Mouse (Mus musculus): ENCODE measurements around the gene Ccer2.
A peak's percentile ranks its signal among the peaks of the same experiment; 100 is the strongest.

Gene Ccer2

DNA sequence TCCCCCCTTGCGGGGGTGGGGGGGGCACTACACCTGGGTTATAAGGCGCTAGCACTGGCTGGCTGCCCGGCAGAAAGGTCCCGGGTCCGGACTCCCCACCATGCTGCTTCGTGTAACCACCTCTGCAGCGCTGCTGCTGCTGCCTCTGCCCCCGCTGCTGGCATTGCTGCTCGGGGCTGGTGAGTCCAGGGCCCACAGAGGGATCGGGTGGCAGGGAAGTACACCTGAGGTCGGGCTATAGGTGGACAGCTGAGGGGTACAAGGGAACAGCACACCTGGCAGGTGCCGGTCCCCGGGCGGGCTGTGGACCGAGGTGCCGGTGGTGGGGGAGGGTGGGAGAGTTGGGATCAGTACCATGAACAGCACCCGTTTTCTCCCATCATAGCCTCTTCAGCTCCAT lies at the start of gene Ccer2:
Gene Ccer2, plus strand, starts transcription at position 96 of the 400 bp plus-strand sequence.
- DNase-seq (ENCODE audit: low spot score): no peak

DNA sequence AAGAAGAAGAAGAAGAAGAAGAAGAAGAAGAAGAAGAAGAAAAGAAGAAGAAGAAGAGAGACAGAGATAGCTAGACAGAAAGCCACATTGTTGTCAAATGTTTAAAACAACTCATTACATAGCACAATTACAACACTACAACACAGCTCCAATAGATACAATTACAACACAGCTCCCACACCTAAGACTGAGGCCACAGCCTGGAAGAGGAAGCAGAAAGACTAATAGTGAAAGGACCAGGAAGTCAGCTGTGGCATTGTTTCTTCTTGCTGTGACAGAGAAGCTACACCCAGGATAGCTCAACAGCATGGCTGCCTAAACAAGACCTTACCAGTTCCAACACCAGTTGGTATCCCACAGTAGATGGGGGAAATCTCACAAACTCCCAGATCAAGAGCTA lies 46.5 kb upstream of the Ccer2 start:
- no peak for DNase-seq (ENCODE audit: low spot score)

DNA sequence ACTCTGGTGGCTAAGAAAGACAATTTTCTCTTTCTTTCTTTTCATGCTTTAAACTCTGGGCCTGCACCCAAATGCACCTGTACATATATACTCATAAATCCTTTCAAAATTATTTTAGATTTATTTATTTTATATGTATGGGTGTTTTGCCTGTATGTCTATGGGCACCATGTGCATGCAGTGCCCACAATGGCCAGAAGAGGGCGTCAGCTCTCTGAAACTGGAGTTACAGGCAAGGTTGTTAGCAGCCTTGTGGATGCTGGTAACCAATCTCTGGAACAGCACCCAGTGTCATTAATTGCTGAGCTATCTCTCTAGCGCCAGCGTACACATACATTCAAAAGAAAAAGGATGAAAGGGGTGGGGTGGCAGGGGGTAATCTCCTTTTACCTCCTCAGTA lies 45.0 kb upstream of the Ccer2 start:
- no peak for DNase-seq (ENCODE audit: low spot score)

DNA sequence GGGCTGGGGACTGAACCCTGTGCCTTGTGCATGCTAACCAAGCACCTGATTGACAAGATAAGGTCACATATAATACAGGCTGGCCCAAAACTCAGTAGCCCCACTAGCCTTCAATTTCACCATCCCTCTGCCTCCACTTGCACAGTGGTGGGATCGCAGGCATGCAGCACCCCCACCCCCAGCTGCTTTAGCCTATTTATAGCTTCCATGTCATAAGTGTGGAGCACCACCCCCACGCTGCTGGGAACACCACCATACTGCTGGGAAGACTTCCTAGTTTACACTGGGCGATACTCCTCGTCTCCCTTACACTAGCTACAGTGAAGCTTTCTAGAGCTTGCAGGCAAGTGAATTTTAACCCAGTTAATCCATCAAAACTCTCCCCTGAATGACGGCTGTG lies 41.3 kb upstream of the Ccer2 start:
- DNase-seq (ENCODE audit: low spot score): no peak

DNA sequence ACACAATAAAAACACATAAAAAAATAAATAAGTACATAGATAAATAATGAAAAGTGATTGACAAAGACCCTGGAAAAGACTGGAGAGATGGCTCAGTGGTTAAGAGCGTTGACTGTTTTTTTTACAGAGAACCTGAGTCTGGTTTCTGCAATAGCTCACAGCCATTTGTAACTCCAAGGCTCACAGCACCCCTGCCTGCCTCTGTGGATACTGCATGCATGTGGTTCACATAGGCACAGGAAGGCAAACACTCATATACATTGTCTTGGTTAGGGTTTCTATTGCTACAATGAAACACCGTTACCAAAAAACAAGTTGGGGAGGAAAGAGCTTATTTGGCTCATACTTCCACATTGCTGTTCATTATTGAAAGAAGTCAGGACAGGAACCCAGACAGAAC lies 40.4 kb upstream of the Ccer2 start:
- no peak for DNase-seq (ENCODE audit: low spot score)

DNA sequence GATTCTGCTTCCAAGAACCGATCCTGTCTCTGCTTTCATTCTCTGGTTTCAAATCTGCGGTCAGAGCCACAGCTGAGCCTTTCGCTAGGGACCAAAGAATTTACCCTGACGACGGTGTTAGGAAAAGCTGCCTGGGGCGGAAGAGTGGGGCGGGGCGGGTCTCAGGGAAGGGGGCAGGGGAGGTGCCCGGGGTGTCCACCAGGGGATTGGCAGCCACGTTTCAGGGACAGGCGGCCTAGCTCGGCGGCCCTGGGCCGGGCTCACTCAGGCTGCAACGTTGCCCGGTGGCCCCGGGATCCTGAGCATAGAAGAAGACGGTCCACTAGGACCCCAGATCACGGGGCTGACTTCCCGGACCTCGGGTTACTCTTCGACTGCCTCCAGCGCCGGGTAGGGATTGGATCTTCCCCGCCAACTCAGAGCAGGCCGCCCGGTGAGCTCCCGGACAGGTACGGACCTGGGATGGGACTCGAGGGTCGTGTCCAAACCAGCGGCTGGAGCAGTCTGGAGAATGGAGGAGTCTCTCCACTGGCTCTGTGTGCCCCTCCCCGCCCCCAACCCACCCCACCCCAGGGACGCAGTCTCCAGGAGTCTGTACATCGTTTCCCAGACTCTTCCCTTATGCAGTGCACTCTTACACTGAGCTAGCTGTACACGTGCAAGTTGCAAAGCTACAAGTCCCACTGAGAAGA lies 39.2 kb upstream of the Ccer2 start, which contains the start of gene Fbxo17:
Gene Fbxo17, plus strand, starts transcription at position 215 of the 692 bp plus-strand sequence.
- DNase-seq (ENCODE audit: low spot score): peak; percentile 71

DNA sequence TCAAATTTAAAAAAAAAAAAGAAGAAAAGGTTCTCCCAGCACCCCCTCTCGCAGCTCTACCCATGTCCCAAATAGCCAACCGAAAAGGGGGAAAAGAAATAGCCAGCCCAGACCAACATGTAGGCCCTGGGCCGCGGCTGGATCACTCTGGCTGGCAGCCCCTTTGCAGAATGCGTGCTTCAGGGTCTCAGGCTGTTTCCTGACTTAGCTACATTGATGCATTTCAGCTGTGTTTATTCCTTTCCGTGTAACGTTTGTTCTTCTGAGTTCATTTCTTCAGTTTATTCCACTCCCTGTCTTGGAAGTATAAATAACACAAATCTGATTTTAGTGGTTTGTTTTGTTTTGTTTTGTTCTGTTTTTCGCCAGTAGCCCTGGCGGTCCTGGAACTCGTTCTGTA lies 38.2 kb upstream of the Ccer2 start:
- DNase-seq (ENCODE audit: low spot score): no peak

DNA sequence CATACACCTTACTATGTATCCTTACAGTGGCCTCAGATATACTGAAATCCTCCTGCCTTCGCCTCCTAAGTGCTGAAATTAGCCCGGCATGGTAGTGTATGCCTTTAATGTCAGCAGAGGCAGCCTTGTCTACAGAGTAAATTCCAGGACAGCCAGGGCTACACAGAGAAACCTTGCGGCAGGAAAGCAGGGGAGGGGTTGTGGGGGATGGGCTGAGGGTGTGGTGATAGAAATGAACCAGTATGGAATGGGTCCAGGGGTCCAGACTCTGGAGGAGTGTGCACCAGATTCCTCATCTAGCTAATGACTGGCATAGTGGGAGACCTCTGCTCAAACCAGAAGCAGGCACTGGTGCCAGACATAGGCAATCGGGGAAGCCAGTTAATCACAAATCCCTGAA lies 36.8 kb upstream of the Ccer2 start:
- no peak for DNase-seq (ENCODE audit: low spot score)

DNA sequence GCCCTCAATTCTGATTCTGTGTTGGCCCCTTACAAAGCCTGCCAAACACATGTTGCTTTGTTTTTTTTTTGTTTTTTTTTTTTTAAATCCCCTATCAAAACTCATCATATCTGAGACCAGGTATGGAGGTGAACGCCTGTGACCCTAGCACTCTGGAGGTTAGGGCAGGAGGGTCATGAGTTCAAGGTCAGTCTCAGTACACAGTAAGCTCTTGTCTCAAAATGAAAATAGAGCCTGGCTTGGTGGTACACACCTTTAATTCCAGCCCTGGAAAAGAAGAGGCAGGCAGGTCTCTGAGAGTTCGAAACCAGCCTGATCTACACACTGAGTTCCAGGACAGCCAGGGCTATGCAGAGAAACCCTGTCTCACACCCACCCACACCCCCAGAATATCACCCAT lies 36.3 kb upstream of the Ccer2 start:
- DNase-seq (ENCODE audit: low spot score): no peak

DNA sequence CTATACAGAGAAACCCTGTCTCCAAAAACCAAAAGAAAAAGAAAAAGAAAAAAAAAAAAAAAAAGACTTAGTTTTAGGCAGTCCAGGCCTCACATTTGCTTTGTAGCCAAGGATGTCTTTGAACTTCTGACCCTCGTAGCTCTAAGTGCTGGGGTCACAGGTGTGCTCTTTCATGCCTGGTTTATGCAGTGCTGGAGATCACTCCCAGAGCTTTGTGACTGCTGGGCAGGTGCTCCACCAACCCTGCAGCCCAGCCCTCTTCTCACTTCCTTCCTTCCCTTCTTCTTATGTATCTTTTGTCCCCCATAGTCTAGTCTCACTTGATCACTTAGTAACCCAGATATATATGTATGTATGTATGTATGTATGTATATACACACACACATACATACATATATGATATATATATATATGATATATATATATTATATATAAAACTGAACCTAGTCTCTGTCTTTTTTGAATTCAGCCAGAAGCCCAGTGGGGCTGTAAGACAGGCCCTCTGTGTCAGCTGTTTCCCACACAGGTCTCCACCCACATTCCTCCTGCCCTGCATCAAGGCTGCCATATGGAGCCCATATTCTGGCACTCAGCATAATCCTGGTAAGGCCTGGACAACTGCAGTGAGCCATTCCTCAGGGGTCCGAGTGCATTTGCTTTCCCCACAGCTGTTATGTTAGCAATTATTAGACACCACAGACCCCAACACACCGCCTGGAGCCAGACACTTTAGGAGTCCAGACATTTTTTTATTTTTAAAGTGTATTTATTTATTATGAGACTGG lies 35.0 kb upstream of the Ccer2 start:
- DNase-seq (ENCODE audit: low spot score): no peak

DNA sequence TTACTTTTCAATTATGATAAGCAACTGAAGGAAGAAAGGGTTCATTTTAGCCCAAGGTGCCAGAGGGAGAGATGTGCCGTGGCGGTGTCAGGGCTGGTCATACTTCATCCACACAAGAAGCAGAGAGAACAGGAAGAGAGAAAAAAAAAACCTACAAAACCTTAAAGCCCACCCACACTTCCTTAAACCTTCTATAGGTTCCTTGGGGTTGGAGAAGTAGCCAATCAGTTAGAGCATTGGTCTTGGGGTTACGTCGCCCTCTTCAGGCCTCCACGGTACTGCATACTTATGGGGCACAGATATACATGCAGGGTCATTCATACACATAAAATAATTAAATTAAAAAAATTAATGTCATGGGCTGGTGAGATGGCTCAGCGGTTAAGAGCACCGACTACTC lies 33.9 kb upstream of the Ccer2 start:
- no peak for DNase-seq (ENCODE audit: low spot score)

DNA sequence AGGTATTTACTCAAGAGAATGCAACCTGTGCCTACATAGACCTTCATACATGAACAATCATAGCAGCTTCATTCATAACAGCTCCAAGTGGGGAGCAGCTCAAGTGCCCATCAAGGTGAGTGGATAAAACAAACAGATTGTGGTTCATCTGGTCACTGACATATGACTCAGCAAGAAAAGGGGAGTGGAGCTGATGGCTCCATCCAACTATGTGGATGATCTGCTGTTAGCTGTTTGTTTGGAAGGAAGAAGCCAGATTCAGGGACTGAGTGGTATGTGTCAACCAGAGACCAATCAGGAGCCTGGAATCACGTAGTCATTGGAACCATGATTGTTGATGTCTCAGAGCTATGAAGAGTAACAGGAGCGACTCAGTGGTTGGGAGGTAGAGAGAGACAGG lies 31.4 kb upstream of the Ccer2 start:
- no peak for DNase-seq (ENCODE audit: low spot score)

DNA sequence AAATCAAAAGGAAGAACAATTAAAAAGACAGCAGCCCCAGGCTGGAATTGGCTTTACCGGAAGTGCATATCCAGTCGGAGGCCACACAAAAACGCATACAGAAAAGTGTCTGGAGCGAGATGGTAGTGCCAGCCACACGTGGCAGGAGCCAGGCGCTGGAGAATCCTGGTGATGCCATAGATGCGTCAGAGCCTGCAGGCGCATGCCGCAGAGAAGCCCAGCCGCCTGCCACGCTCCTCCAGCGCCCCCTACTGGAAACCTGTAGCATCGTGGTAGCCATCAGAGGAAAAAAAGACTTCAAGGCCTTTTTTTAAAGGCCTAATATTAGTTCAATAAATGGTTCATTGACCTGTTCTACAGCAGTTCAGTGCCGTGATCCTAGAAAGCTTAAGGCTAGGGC lies 29.4 kb upstream of the Ccer2 start:
- peak; percentile 73 for DNase-seq (ENCODE audit: low spot score)

DNA sequence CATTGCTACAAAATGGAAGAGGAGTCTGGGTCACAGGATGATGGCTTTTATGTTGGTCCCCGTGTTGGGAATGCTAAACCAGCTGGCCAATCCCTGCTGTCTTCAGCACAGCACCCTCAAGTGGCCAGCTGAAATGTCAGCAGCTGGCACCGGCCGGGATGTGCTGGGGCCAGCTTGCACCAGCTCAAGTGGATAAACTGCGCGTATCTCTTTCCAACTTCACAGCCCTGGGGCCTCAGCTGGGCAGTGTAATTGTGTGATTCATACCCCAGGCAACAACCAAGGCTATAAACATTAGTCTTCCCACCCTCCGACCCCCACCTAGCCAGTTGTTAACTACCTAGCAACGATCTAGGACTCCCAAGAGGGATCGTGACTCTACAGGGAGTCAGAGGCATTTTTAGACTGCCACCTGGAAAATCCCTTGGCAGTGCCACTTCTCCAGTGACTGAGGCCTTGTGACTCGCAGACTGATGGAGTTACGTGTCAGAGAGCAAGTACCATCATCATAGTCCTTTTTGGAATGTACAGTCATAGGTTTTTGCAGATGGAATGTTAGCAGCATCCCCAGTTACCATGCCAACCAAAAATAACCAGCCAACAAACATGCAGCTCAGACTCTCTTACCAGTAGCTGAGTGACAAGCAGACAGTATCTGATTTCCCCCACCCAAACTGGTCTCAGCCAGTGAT lies 28.2 kb upstream of the Ccer2 start:
- DNase-seq (ENCODE audit: low spot score): no peak

DNA sequence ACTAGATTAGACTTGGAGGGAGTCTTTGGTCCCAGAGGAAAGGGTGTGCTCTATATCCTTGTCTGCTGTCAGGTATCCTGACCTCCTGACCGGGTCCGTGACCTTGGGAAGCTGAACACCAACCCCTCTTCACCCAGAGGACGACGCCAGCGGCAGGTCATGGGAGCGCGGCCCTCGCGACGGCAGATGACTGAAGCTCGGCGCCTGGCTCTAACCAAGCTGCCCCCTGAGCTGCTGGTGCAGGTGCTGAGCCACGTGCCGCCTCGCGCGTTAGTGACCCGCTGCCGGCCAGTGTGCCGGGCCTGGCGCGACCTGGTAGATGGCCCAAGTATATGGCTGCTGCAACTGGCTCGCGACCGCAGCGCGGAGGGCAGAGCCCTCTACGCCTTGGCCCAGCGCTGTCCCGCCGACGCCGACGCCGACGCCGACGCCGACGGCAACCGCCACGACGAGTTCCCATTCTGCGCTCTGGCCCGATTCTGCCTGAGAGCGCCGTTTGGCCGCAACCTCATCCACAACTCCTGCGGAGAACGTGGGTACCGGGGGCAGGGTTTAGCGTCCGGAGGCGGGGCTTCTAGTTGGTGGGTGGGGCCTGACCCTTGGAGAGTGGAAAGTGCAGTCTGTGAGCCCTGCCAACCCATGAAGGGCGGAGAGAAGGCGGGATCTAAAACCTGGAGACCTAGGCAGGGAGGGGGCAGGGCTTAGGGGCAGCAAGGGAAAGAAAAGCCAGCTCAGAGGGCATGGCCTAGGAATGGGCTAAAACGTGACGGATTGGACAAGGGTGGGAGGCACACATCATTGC lies 23.4 kb upstream of the Ccer2 start:
- DNase-seq (ENCODE audit: low spot score): peak; percentile 71

DNA sequence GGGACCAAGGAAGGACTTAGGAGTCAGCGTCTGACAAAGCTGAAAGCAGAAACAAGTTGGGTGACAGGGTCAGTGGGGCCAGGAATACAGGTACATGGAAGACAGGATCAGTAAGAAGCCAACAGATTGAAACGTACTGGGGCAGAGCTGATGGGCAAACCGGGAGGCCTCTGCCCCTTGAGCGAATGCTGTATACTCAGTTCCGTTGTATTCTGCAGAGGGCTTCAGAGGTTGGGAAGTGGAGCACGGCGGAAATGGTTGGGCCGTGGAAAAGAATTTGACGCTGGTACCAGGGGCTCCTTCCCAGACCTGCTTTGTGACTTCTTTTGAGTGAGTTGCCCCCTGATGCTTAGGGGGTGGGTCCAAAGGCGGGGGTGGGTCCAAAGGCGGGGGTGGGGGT lies 22.8 kb upstream of the Ccer2 start:
- no peak for DNase-seq (ENCODE audit: low spot score)

DNA sequence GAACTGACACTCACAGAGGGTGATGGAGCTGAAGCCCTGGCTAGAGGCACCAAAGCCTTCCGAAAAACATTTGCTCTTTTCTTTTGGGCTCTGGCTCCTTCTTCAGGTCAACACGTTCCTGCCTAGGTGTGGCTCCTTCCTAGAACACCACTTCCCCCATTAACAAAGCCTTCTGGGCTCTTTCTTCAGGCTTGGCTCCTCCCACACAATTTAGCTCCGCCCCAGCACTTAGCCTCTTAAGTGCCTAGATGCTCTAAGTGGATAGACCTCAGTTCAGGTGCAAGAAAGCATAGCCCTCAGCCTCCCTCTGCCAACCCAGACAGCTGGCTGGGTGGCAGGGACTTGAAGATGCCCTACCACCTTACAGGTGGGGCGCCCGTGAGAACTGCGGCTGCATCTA lies 20.3 kb upstream of the Ccer2 start:
- no peak for DNase-seq (ENCODE audit: low spot score)

DNA sequence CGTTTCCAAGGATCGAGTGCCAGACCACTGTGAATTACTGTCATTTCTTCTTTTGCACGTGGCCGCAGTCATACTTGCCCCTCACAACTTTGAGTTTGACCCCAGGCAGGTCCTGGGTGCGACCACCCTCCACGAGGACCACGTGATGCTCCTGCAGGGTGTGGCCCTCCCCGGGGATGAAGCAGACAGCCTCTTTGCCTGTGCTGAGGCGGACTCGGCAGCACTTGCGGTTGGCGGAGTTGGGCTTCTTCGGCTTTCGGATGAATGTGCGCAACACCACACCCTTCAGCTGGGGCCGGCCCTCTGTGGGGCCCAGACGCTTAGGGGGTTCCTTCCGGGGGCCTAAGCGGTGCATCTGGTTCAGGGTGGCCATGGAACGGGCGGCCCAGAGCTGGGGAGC lies 16.1 kb upstream of the Ccer2 start:
- DNase-seq (ENCODE audit: low spot score): no peak

DNA sequence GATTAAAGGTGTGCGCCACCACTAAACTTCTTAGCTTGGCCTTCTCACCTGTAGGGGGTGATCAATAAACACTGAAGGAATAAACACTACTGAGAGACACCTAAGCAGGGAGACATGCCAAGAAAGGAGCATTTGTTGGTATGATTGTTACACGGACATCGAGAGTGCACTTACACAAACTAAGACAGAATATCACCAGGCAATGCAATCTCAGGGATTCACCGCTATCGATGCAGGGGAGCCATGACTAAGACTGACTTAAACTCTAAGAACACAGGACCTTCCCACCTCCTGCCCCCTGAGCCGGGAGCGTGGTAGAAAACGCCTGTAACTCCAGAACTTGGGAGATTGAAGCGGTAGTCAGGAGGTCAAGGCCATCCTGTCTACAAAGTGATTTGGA lies 15.0 kb upstream of the Ccer2 start:
- no peak for DNase-seq (ENCODE audit: low spot score)

DNA sequence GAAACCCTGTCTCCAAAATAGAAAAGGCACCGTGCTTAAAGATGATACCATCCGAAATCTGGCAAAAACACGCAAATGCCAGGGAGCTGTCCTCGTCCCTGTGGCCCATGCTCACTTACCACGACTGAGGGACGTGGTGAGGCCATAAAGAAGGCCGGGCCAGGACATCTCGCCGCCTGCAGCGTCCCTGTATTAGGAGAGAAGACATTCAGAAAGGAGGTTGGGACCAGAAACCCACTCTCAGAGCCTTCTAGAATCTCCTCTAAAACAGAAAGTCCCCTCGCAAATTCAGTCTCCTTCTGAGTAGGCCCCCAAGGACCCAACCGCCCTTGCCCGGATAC lies 14.6 kb upstream of the Ccer2 start:
- peak; percentile 16 for DNase-seq (ENCODE audit: low spot score)

DNA sequence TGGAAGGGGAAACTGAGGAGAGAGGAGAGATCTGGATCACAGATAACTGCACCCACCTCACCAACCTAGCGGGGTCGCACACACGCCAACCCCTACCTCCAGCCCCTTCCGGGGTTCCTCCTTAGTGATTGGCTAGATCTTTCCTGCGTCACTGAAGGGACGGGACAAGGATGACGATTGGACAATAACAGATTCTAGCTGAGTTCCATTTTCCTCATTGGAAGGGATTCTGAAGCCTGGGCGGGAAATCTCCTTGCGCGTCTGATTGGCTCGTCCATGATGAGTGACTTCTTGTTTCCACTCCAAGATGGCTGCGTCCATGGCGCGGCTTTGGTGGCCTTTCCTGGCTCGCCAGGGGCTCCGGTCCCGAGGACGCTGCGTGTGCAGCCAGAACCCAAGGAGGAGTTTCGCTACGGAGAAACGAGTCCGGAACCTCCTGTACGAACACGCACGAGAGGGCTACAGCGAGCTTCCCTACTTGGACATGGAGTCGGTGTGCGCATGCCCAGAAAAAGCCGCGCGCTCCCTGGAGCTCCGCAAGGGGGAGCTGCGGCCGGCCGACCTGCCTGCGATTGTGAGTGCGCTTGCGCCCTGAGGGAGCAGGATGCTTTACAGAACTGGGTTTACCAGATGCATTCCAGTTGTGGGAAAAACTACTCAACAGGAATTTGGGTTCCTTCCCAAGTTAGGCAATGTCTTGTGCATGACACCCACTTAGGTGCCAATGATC lies 14.1 kb upstream of the Ccer2 start, which contains the start of the genes Mrps12 and Sars2:
Gene Mrps12, minus strand, starts transcription at position 112 of the 730 bp plus-strand sequence.
Gene Sars2, plus strand, starts transcription at position 284 of the 730 bp plus-strand sequence.
- DNase-seq (ENCODE audit: low spot score): peak; percentile 94

All from ovary, postnatal 36 days (tissue).